Mouse (Mus musculus) intestine, postnatal 0 days (tissue): ENCODE measurements around the gene Grik2. TPM values are rescaled to one million over a fixed set of nuclear protein-coding genes. Genes with fewer than 3 reads are reported as not detected.

Experiments used
- ATAC-seq: fragments of 200-750 bp; cut with Nextera tagmentation; 2 replicates; pipeline ENCODE4 v1.8.0; 2017; ENCODE audit warnings: mild to moderate bottlenecking, moderate TSS enrichment, moderate library complexity
- H3K27ac ChIP-seq: fragments of 300-500 bp; sonication (generic); 2 replicates; pipeline ENCODE4 v1.5.1; 2014; ENCODE audit warnings: mild to moderate bottlenecking, low read depth, low read length, moderate library complexity
- H3K27me3 ChIP-seq: fragments of 300-500 bp; sonication (generic); replicated peaks from 2 replicates; pipeline ENCODE4 v1.6.1; 2014; ENCODE audit warnings: low read length, mixed read lengths; ENCODE audit not compliant: control insufficient read depth, insufficient read depth
- H3K36me3 ChIP-seq: fragments of 300-500 bp; sonication (generic); 2 replicates; pipeline ENCODE4 v1.6.1; 2014; ENCODE audit warnings: mild to moderate bottlenecking, moderate library complexity; ENCODE audit not compliant: control insufficient read depth, insufficient read depth
- H3K4me1 ChIP-seq: fragments of 300-500 bp; sonication (generic); replicated peaks from 2 replicates; pipeline ENCODE4 v1.6.1; 2014; ENCODE audit warnings: antibody characterized with exemption, low read length, mixed read lengths; ENCODE audit not compliant: control insufficient read depth, insufficient read depth
- H3K4me2 ChIP-seq: fragments of 300-500 bp; sonication (generic); replicated peaks from 2 replicates; pipeline ENCODE4 v1.6.1; 2014; ENCODE audit warnings: low read depth, mild to moderate bottlenecking, moderate library complexity
- H3K4me3 ChIP-seq: fragments of 300-500 bp; sonication (generic); 2 replicates; pipeline ENCODE4 v1.5.1; 2014; ENCODE audit warnings: low read depth, low read length
- H3K9ac ChIP-seq: fragments of 300-500 bp; sonication (generic); 2 replicates; pipeline ENCODE4 v1.6.1; 2014; ENCODE audit warnings: mild to moderate bottlenecking, low read depth, low read length
- H3K9me3 ChIP-seq: fragments of 300-500 bp; sonication (generic); 2 replicates; pipeline ENCODE4 v1.6.1; 2016; ENCODE audit warnings: mixed run types; ENCODE audit not compliant: control insufficient read depth
- CTCF ChIP-seq: sonication (generic); IDR thresholded peaks from 2 replicates; pipeline ENCODE4 v1.5.1; 2016; ENCODE audit warnings: low read depth, mild to moderate bottlenecking, control low read depth, antibody characterized with exemption, moderate library complexity
- WGBS: fragments of 180-500 bp; shearing (Covaris S2); extraction: QIAGEN DNeasy Blood & Tissue Kit; methylation state at CpG from one replicate; pipeline ENCODE4 v1.1.7; 2014; 5-methylcytosine and 5-hydroxymethylcytosine counted together
- polyA plus RNA-seq: library from polyadenylated mRNA; unstranded; fragments of >200 nt; fragmentation: Nextera tagmentation; extraction: Ambion mirVana; gene quantifications from 2 replicates; pipeline ENCODE4 v1.2.1, GENCODE M21; 2015

Grik2 gene
- polyA plus RNA-seq, 1 experiment from 2014 or later: 0.59 TPM

- Histone ChIP-seq H3K27ac (no peak overlapping the region), H3K27me3 (no peaks in the 10 kb centered on the region), H3K9ac (no peak overlapping the region), H3K9me3 (no peaks in the 10 kb centered on the region), H3K4me1 (no peaks in the 10 kb centered on the region), H3K4me2 (no peak overlapping the region), H3K36me3 (no peaks in the 10 kb centered on the region), H3K4me3 (no peak overlapping the region)
- TF ChIP-seq CTCF: no peak
- WGBS: 64% methylated on average over 2 of the region's 2 CpGs
- ATAC-seq: no peak
Observed at GRCm38 (mm10) chr10:49780430-49780829, 8.1 kb downstream of the Grik2 start.

GRCm38 (mm10) chr10:49768897-49769296 lies 19.7 kb downstream of the Grik2 start:
- H3K4me3 ChIP-seq: no peak overlapping the region
- no peak overlapping the region for H3K9ac ChIP-seq
- H3K27ac ChIP-seq: no peak overlapping the region
- no peak for TF ChIP-seq CTCF
- no peak for ATAC-seq
- H3K4me1 ChIP-seq: no peaks in the 10 kb centered on the region
- no peaks in the 10 kb centered on the region for H3K27me3 ChIP-seq
- no peak overlapping the region for H3K4me2 ChIP-seq
- H3K9me3 ChIP-seq: no peaks in the 10 kb centered on the region
- H3K36me3 ChIP-seq: no peaks in the 10 kb centered on the region

GRCm38 (mm10) chr10:49767556-49767955 lies 21.0 kb downstream of the Grik2 start:
- Histone ChIP-seq H3K4me1 (no peaks in the 10 kb centered on the region), H3K27me3 (no peaks in the 10 kb centered on the region), H3K27ac (no peak overlapping the region), H3K9me3 (no peaks in the 10 kb centered on the region), H3K4me2 (no peak overlapping the region), H3K36me3 (no peaks in the 10 kb centered on the region), H3K4me3 (no peak overlapping the region), H3K9ac (no peak overlapping the region)
- ATAC-seq: no peak
- TF ChIP-seq CTCF: no peak
- WGBS: 67% methylated on average over 2 of the region's 2 CpGs

GRCm38 (mm10) chr10:49762607-49763006 lies 26.0 kb downstream of the Grik2 start:
- no peaks in the 10 kb centered on the region for H3K9me3 ChIP-seq
- TF ChIP-seq CTCF: no peak
- ATAC-seq: no peak
- H3K9ac ChIP-seq: no peak overlapping the region
- no peak overlapping the region for H3K4me3 ChIP-seq
- H3K4me2 ChIP-seq: no peak overlapping the region
- 70% methylated on average over 2 of the region's 2 CpGs for WGBS
- no peaks in the 10 kb centered on the region for H3K27me3 ChIP-seq
- no peak overlapping the region for H3K27ac ChIP-seq
- no peaks in the 10 kb centered on the region for H3K36me3 ChIP-seq
- no peaks in the 10 kb centered on the region for H3K4me1 ChIP-seq

- Histone ChIP-seq H3K4me3 (no peak overlapping the region), H3K4me2 (no peak overlapping the region), H3K27ac (no peak overlapping the region), H3K27me3 (no peaks in the 10 kb centered on the region), H3K4me1 (no peaks in the 10 kb centered on the region), H3K36me3 (no peaks in the 10 kb centered on the region), H3K9me3 (no peaks in the 10 kb centered on the region), H3K9ac (no peak overlapping the region)
- 67% methylated on average over 2 of the region's 2 CpGs for WGBS
- no peak for TF ChIP-seq CTCF
- no peak for ATAC-seq
Observed at GRCm38 (mm10) chr10:49751769-49752168, 36.8 kb downstream of the Grik2 start.

GRCm38 (mm10) chr10:49731841-49732240 lies 56.7 kb downstream of the Grik2 start:
- Histone ChIP-seq H3K9ac (no peak overlapping the region), H3K4me1 (no peaks in the 10 kb centered on the region), H3K4me3 (no peak overlapping the region), H3K27me3 (no peaks in the 10 kb centered on the region), H3K36me3 (no peaks in the 10 kb centered on the region), H3K9me3 (no peaks in the 10 kb centered on the region), H3K27ac (no peak overlapping the region), H3K4me2 (no peak overlapping the region)
- 82% methylated on average over 2 of the region's 2 CpGs for WGBS
- no peak for TF ChIP-seq CTCF
- no peak for ATAC-seq

- Histone ChIP-seq H3K4me2 (no peak overlapping the region), H3K9me3 (no peaks in the 10 kb centered on the region), H3K27ac (no peak overlapping the region), H3K4me3 (no peak overlapping the region), H3K36me3 (no peaks in the 10 kb centered on the region), H3K4me1 (no peaks in the 10 kb centered on the region), H3K9ac (no peak overlapping the region), H3K27me3 (no peaks in the 10 kb centered on the region)
- 77% methylated on average over 2 of the region's 2 CpGs for WGBS
- ATAC-seq: no peak
- no peak for TF ChIP-seq CTCF
Observed at GRCm38 (mm10) chr10:49723706-49724105, 64.9 kb downstream of the Grik2 start.
